Mouse (Mus musculus) heart, adult 2 months (tissue): ENCODE data around the gene Ephb1. TPM values are rescaled to one million over a fixed set of nuclear protein-coding genes. Genes with fewer than 3 reads are reported as not detected.

Source experiments
- DNase-seq, 2 experiments: peaks; one replicate each; pipeline ENCODE4 v3.0.0; 2021
- H3K27ac ChIP-seq: fragments of 200-600 bp; 2 replicates; pipeline ENCODE4 v1.8.1; 2022
- H3K27me3 ChIP-seq: fragments of 200-500 bp; 2 replicates; pipeline ENCODE4 v1.6.1; 2012; ENCODE audit warnings: mild to moderate bottlenecking, low read length, inconsistent platforms, mixed read lengths; ENCODE audit not compliant: control insufficient read depth, insufficient read depth
- H3K36me3 ChIP-seq: fragments of 200-500 bp; 2 replicates; pipeline ENCODE4 v1.6.1; 2012; ENCODE audit warnings: low read length, inconsistent platforms; ENCODE audit not compliant: control insufficient read depth, insufficient read depth
- H3K4me1 ChIP-seq: fragments of 200-500 bp; 2 replicates; pipeline ENCODE4 v1.6.1; 2011; ENCODE audit warnings: low read length; ENCODE audit not compliant: control insufficient read depth, insufficient read depth
- H3K4me3 ChIP-seq: fragments of 200-600 bp; 2 replicates; pipeline ENCODE4 v1.8.1; 2022
- H3K79me2 ChIP-seq: fragments of 200-500 bp; replicated peaks from 2 replicates; pipeline ENCODE4 v1.6.1; 2012; ENCODE audit warnings: mild to moderate bottlenecking, inconsistent platforms, low read length, moderate library complexity, mixed read lengths; ENCODE audit not compliant: control insufficient read depth, insufficient read depth
- H3K9ac ChIP-seq: fragments of 200-500 bp; 2 replicates; pipeline ENCODE4 v1.6.1; 2012; ENCODE audit warnings: low read depth, mild to moderate bottlenecking, control low read depth, inconsistent platforms, low read length, mixed read lengths
- CTCF ChIP-seq: fragments of 200-600 bp; IDR thresholded peaks from 2 replicates; pipeline ENCODE4 v1.8.1; 2022; ENCODE audit warnings: antibody characterized with exemption, mild to moderate bottlenecking, moderate library complexity
- EP300 ChIP-seq: fragments of 200-500 bp; IDR thresholded peaks from 2 replicates; pipeline ENCODE4 v1.6.1; 2011; ENCODE audit warnings: low read depth, low read length, control low read depth; ENCODE audit not compliant: insufficient read depth
- POLR2A ChIP-seq: fragments of 200-500 bp; IDR thresholded peaks from 2 replicates; pipeline ENCODE4 v1.6.1; 2011; ENCODE audit warnings: mild to moderate bottlenecking, low read depth, low read length, control low read depth; ENCODE audit not compliant: insufficient read depth
- WGBS: fragments of 180-500 bp; shearing (Covaris S2); methylation state at CpG from one replicate; pipeline ENCODE4 v1.1.7; 2018; 5-methylcytosine and 5-hydroxymethylcytosine counted together
- intact Hi-C: fragments of 180-260 bp; cut with DNase I; formaldehyde crosslinking; loops from one replicate; pipeline ENCODE4 v1.15.1; 2025
- polyA plus RNA-seq: library from polyadenylated mRNA; depleted of rRNA; stranded (reverse); fragments of >200 nt; gene quantifications from 2 replicates; pipeline ENCODE4 v1.2.3, GENCODE M21; 2012
- total RNA-seq, 2 experiments: library from RNA; stranded (reverse); gene quantifications; 2 replicates each; pipeline ENCODE4 v1.2.3; 2021

The Ephb1 gene
- total and polyA plus RNA-seq, 3 experiments: 3.1 to 23.3 (median 21.2) TPM

DNA sequence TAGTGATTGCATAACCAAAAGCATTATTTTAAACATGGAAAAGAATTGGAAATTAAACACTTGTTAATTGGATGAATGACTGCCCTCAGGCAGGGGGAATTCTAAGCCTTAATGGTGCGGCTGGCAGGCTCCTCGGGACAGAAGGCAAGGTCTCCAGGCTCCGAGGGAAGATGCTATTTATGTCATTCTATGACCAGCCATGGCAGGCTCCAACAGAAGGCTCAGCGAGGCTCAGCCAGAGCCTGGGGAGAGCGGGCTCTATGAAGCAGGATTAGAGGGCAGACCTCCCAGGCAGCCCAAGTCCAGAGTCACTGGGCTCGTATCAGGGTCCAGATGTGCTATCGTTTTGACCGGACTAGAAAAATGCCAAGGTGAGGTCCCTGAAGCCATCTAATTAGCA is 55.8 kb downstream of the Ephb1 start:
- H3K27ac ChIP-seq: no peak overlapping the region
- TF ChIP-seq CTCF: no peak
- TF ChIP-seq EP300: no peak
- TF ChIP-seq POLR2A: no peak
- H3K4me1 ChIP-seq: no peaks in the 10 kb centered on the region
- no peaks in the 10 kb centered on the region for H3K79me2 ChIP-seq
- no peaks in the 10 kb centered on the region for H3K27me3 ChIP-seq
- no peak overlapping the region for H3K9ac ChIP-seq
- no peak for DNase-seq
- 71% methylated on average over 8 of the region's 8 CpGs for WGBS
- no peak overlapping the region for H3K4me3 ChIP-seq
- intact Hi-C loops: no loop called here
- no peaks in the 10 kb centered on the region for H3K36me3 ChIP-seq

DNA sequence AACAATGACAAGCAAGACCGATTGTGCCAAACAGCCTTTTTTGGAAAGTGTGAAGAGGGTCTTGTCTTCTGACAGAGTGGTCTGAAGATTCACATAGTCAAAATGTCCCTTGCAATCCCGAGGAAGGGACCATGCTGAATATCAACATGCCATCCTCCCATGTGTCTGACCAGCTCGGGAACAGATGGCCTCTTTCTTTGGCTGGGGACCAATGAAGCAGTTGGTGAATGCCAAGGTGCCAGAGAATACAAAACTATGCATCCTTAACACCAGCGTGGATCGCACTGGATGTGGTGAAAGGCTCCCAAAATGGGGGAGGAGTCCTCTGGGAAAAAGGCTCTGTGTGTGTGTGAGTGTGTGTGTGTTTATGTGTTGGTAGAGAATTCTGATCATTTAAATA is 56.5 kb downstream of the Ephb1 start:
- TF ChIP-seq CTCF (no peak), EP300 (no peak)
- Histone ChIP-seq H3K27ac (no peak overlapping the region), H3K79me2 (no peaks in the 10 kb centered on the region), H3K36me3 (no peaks in the 10 kb centered on the region), H3K4me1 (no peaks in the 10 kb centered on the region), H3K9ac (no peak overlapping the region), H3K4me3 (no peak overlapping the region), H3K27me3 (no peaks in the 10 kb centered on the region)
- intact Hi-C loops: no loop called here
- DNase-seq: no peak
- WGBS: 69% methylated on average over 5 of the region's 5 CpGs

- no peak overlapping the region for H3K9ac ChIP-seq
- H3K4me3 ChIP-seq: no peak overlapping the region
- no peaks in the 10 kb centered on the region for H3K27me3 ChIP-seq
- no peaks in the 10 kb centered on the region for H3K79me2 ChIP-seq
- no peaks in the 10 kb centered on the region for H3K4me1 ChIP-seq
- 78% methylated on average over 3 of the region's 3 CpGs for WGBS
- TF ChIP-seq CTCF: no peak
- no peak for TF ChIP-seq POLR2A
- TF ChIP-seq EP300: no peak
- no peak for DNase-seq
- no peak overlapping the region for H3K27ac ChIP-seq
- no peaks in the 10 kb centered on the region for H3K36me3 ChIP-seq
- intact Hi-C loops: no loop called here
These were observed 57.3 kb downstream of the Ephb1 start for GRCm38 (mm10) chr9:102297176-102297575.

DNA sequence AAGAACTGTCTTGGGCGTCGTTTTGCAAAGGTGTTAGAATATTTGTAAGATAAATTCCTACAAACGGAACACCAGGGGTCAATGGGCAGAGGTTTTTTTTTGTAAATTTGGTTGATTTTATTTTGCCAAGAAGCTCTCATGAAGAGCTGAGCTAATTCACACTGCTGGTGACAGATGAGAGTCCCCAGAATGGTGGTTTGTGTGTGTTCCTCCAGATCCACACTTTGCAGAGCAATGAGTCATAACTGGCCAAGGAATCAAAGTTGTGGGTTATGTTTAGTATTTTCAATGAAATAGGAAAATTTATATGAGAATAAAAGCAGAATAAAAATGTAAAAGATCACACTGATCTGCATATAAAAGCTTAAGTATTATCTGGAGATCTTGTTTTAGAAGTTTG is 60.9 kb downstream of the Ephb1 start:
- Histone ChIP-seq H3K79me2 (no peaks in the 10 kb centered on the region), H3K27me3 (no peaks in the 10 kb centered on the region), H3K27ac (no peak overlapping the region), H3K36me3 (no peaks in the 10 kb centered on the region), H3K4me3 (no peak overlapping the region), H3K9ac (no peak overlapping the region), H3K4me1 (no peaks in the 10 kb centered on the region)
- no peak for DNase-seq
- intact Hi-C loops: no loop called here
- WGBS: 77% methylated on average over 3 of the region's 3 CpGs
- no peak for TF ChIP-seq CTCF
- TF ChIP-seq POLR2A: no peak
- no peak for TF ChIP-seq EP300

GRCm38 (mm10) chr9:102291230-102291629 is 63.3 kb downstream of the Ephb1 start:
- DNase-seq: no peak
- Histone ChIP-seq H3K36me3 (no peaks in the 10 kb centered on the region), H3K4me3 (no peak overlapping the region), H3K27ac (no peak overlapping the region), H3K9ac (no peak overlapping the region), H3K79me2 (no peaks in the 10 kb centered on the region), H3K27me3 (no peaks in the 10 kb centered on the region), H3K4me1 (no peaks in the 10 kb centered on the region)
- no peak for TF ChIP-seq EP300
- no peak for TF ChIP-seq POLR2A
- no peak for TF ChIP-seq CTCF
- 70% methylated on average over 3 of the region's 3 CpGs for WGBS
- intact Hi-C loops: no loop called here

- WGBS: 90% methylated on average over 3 of the region's 3 CpGs
- no peak for DNase-seq
- Histone ChIP-seq H3K79me2 (no peaks in the 10 kb centered on the region), H3K4me1 (no peaks in the 10 kb centered on the region), H3K9ac (no peak overlapping the region), H3K36me3 (no peaks in the 10 kb centered on the region), H3K4me3 (no peak overlapping the region), H3K27me3 (no peaks in the 10 kb centered on the region), H3K27ac (no peak overlapping the region)
- intact Hi-C loops: no loop called here
- TF ChIP-seq POLR2A: no peak
- TF ChIP-seq EP300: no peak
- no peak for TF ChIP-seq CTCF
These were observed 66.1 kb downstream of the Ephb1 start for GRCm38 (mm10) chr9:102288356-102288755.
